Mouse (Mus musculus) kidney, postnatal 0 days (tissue): ENCODE data around the gene Arg2. TPM values are rescaled to one million over a fixed set of nuclear protein-coding genes. Genes with fewer than 3 reads are reported as not detected.

Experiments used
- ATAC-seq: fragments of 200-750 bp; cut with Nextera tagmentation; replicated peaks from 2 replicates; pipeline ENCODE4 v1.8.0; 2017; ENCODE audit warnings: low read depth, moderate number of reproducible peaks, moderate TSS enrichment, moderate library complexity; ENCODE audit not compliant: low FRiP score
- DNase-seq: peaks from one replicate; pipeline ENCODE4 v3.0.0-alpha.2; 2016; ENCODE audit warnings: low spot score
- H3K27ac ChIP-seq: fragments of 300-500 bp; sonication (generic); 2 replicates; pipeline ENCODE4 v1.5.1; 2014; ENCODE audit warnings: mild to moderate bottlenecking
- H3K27me3 ChIP-seq: fragments of 300-500 bp; sonication (generic); 2 replicates; pipeline ENCODE4 v1.6.1; 2014; ENCODE audit warnings: low read length, mixed read lengths; ENCODE audit not compliant: insufficient read depth
- H3K36me3 ChIP-seq: fragments of 300-500 bp; sonication (generic); 2 replicates; pipeline ENCODE4 v1.6.1; 2014; ENCODE audit warnings: low read length, mixed read lengths; ENCODE audit not compliant: insufficient read depth
- H3K4me1 ChIP-seq: fragments of 300-500 bp; sonication (generic); replicated peaks from 2 replicates; pipeline ENCODE4 v1.6.1; 2014; ENCODE audit warnings: antibody characterized with exemption, low read length, mixed read lengths; ENCODE audit not compliant: insufficient read depth
- H3K4me2 ChIP-seq: fragments of 300-500 bp; sonication (generic); 2 replicates; pipeline ENCODE4 v1.6.1; 2014; ENCODE audit warnings: mild to moderate bottlenecking, low read length, moderate library complexity, mixed read lengths
- H3K4me3 ChIP-seq: fragments of 300-500 bp; sonication (generic); replicated peaks from 2 replicates; pipeline ENCODE4 v1.5.1; 2014; ENCODE audit warnings: low read depth, low read length
- H3K9ac ChIP-seq: fragments of 300-500 bp; sonication (generic); 2 replicates; pipeline ENCODE4 v1.6.1; 2014; ENCODE audit warnings: low read depth, low read length
- H3K9me3 ChIP-seq: fragments of 300-500 bp; sonication (generic); replicated peaks from 2 replicates; pipeline ENCODE4 v1.6.1; 2016; ENCODE audit warnings: low read length, inconsistent platforms, mixed read lengths
- CTCF ChIP-seq: IDR thresholded peaks from 2 replicates; pipeline ENCODE4 v1.5.1; 2016; ENCODE audit warnings: antibody characterized with exemption, low read depth, mild to moderate bottlenecking, moderate library complexity
- WGBS: fragments of 180-500 bp; shearing (Covaris S2); extraction: QIAGEN DNeasy Blood & Tissue Kit; methylation state at CpG from one replicate; pipeline ENCODE4 v1.1.7; 2014; 5-methylcytosine and 5-hydroxymethylcytosine counted together
- polyA plus RNA-seq: library from polyadenylated mRNA; unstranded; fragments of >200 nt; fragmentation: Nextera tagmentation; extraction: Ambion mirVana; gene quantifications from 2 replicates; pipeline ENCODE4 v1.2.1, GENCODE M21; 2015

The Arg2 gene
- polyA plus RNA-seq, 1 experiment from 2014 or later, result 66.6 TPM

DNA sequence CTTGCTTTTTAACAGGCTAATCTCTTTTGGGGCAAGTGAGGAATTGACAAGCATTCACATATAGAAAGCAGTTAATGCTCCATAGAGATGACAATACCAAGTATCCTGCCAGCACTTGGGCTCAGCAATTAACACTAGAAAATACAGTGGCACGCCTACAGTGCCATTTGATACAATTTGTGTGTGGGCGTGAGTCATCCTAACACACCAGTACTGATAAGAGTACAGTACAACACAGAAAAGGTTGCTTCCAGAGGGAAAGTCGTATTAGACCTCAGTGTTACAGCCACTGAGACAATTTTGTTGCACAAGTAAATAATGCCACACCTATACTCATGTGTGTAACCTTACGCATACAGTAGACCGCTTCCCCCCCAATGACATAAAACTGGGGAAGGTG is 66.5 kb downstream of the Arg2 start:
- no peak overlapping the region for H3K9ac ChIP-seq
- H3K9me3 ChIP-seq, result no peaks in the 10 kb centered on the region
- no peak overlapping the region for H3K4me3 ChIP-seq
- H3K27me3 ChIP-seq, result no peaks in the 10 kb centered on the region
- DNase-seq, result no peak
- no peaks in the 10 kb centered on the region for H3K4me1 ChIP-seq
- H3K27ac ChIP-seq, result no peak overlapping the region
- no peak overlapping the region for H3K4me2 ChIP-seq
- no peak for TF ChIP-seq CTCF
- WGBS, result 76% methylated on average over 5 of the region's 5 CpGs
- H3K36me3 ChIP-seq, result no peaks in the 10 kb centered on the region
- ATAC-seq, result no peak

DNA sequence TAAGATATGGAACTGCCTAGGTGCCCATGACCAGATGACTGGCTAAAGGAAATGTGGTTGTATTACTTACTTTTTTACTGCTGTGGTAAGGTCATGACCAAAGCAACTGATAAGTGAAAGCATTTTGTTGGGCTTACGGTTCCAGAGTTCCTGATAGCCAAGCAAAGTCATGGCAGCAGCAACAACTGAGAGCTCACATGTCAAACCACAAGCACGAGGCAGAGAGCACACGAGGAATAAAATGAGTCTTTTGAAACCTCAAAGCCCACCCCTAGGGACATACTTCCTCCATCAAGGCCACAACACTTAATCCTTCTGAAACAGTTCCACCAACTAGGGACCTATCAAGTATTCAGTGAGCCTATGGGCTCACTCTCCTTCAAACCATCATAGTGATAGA is 71.3 kb downstream of the Arg2 start:
- H3K36me3 ChIP-seq, result no peaks in the 10 kb centered on the region
- no peak for TF ChIP-seq CTCF
- H3K4me3 ChIP-seq, result no peak overlapping the region
- no peaks in the 10 kb centered on the region for H3K4me1 ChIP-seq
- no peak for DNase-seq
- 77% methylated on average over 3 of the region's 3 CpGs for WGBS
- no peak overlapping the region for H3K27ac ChIP-seq
- ATAC-seq, result no peak
- H3K27me3 ChIP-seq, result no peaks in the 10 kb centered on the region
- no peaks in the 10 kb centered on the region for H3K9me3 ChIP-seq
- H3K9ac ChIP-seq, result no peak overlapping the region
- no peak overlapping the region for H3K4me2 ChIP-seq

Other genes with a start within 250 kb of the Arg2 start
- gene Plek2, start 223.8 kb upstream of the Arg2 start, polyA plus RNA-seq, result 5.3 TPM in 2 replicates
- 3.3 TPM in 2 replicates for gene Tmem229b, start 123.2 kb upstream of the Arg2 start, polyA plus RNA-seq
- gene Plekhh1, start 101.6 kb upstream of the Arg2 start, polyA plus RNA-seq, result 5.8 and 6.0 TPM in 2 replicates
- gene Pigh, start 41.1 kb upstream of the Arg2 start, polyA plus RNA-seq, result 23.3 and 25.6 TPM in 2 replicates
- 105 and 108 TPM in 2 replicates for gene Vti1b, start 41.9 kb downstream of the Arg2 start, polyA plus RNA-seq
- 21.4 and 22.7 TPM in 2 replicates for gene Rdh11, start 61.5 kb downstream of the Arg2 start, polyA plus RNA-seq
- gene Rdh12, start 78.1 kb downstream of the Arg2 start, polyA plus RNA-seq, result 7.4 and 7.7 TPM in 2 replicates
- gene Zfyve26, start 165.5 kb downstream of the Arg2 start, polyA plus RNA-seq, result 7.6 and 8.9 TPM in 2 replicates
- gene Rad51b, start 166.5 kb downstream of the Arg2 start, polyA plus RNA-seq, result 3.9 TPM in 2 replicates